Mouse (Mus musculus): ENCODE results near the gene Hoxb2.

Gene Hoxb2

DNA sequence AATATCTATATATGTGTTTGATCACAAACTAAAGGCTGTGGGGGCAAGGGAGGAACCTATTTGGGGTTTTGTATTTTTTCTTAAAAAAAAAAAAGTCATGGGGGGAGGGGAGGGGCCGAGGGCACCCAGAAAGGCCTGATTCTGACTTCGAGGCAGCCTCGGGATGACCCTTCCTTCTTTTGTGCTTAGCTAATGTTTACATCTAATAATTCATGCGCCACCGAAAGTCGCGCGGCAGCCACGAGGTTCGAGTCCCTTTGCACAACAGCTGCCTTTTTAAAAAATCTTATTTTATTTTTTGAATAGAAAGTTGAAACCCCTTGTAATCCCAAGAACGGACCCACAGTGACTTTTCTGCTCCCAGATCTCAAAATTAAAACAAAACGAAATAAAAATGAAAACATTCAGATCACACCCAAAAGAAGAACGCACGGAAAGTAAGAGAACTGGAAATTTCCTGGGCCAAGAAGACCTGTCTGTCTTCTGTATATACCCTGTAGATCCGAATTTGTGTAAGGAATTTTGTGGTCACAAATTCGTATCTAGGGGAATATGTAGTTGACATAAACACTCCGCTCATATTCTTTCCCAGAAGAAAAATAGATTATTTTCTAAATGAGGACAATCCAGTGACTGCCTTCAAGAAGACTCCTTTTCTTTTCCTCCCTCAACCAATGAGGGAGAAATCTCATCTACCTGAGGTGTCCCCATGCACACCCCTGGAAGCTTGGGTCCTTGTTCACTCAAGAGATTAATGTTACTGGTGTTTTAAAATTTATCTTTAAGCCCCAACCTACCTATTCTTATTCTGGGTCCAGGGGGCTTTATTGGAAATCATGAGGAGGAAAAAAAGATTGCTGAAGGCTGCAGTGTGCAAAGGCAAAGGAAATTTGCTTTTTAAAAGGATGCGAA is 33.4 kb upstream of the Hoxb2 start:
- DNase-seq: peak in 1 of 2 experiments; percentile 47

DNA sequence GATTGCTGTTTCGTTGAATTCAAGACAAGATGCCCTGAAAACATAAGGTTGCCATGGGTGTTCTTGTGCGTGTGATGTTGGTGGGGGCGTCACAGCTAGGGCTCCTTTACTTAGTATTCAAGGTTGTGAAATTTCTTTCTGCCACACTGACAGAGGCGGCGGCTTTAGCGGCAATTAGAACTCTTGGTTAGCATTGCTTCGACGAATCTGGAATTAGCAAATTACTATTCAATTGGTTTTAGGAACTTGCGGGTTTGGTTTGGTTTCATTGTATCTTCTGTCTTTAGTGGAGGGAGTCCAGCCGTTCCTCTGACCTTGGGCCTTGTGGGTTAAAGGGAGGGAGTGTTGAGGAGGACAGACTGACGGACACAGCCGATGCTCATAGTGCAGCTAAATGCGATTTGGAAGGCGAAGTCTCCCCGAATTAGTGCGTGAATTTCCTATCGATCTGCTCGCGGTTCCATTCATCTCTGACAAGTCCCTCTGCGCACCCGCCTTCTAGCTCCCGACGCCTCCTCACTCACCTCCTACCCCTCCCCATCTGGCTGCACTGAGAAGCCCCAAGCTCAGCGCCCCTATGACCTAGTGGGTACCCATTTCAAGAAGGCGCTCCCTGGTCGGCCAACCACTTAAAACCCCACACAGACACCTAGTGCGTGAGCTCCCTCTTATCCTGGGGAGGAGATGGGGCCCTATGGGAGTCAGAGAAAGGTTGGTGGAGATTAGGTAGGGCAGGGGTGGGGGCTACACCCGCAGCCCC is 32.5 kb upstream of the Hoxb2 start, which contains the start of gene Hoxb4:
TSS of gene Hoxb4 (plus strand) at position 660 of the 760 bp plus-strand sequence.
- DNase-seq: peak in 1 of 2 experiments; percentile 60

DNA sequence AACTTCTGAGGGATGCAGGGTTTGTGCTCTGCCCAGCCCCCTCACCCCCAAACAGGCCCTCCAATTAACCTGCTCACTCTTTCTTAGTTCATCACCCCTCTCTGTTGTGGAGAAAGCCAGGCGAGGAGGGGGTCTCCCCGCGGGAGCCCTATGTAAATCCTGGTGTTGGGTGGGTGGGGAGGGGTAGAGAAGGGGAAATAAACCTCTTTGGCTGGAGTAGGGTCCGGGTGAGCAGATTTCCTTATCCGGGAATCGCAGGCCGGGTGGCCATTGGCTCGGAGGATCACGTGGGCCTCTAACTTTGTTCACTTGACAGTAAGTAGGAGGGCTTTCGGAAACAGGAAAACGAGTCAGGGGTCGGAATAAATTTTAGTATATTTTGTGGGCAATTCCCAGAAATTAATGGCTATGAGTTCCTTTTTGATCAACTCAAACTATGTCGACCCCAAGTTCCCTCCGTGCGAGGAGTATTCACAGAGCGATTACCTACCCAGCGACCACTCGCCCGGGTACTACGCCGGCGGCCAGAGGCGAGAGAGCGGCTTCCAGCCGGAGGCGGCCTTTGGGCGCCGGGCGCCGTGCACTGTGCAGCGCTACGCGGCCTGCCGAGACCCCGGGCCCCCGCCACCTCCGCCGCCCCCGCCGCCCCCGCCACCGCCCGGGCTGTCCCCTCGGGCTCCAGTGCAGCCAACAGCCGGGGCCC is 31.8 kb upstream of the Hoxb2 start:
- DNase-seq: peak; percentile 92 to 96

DNA sequence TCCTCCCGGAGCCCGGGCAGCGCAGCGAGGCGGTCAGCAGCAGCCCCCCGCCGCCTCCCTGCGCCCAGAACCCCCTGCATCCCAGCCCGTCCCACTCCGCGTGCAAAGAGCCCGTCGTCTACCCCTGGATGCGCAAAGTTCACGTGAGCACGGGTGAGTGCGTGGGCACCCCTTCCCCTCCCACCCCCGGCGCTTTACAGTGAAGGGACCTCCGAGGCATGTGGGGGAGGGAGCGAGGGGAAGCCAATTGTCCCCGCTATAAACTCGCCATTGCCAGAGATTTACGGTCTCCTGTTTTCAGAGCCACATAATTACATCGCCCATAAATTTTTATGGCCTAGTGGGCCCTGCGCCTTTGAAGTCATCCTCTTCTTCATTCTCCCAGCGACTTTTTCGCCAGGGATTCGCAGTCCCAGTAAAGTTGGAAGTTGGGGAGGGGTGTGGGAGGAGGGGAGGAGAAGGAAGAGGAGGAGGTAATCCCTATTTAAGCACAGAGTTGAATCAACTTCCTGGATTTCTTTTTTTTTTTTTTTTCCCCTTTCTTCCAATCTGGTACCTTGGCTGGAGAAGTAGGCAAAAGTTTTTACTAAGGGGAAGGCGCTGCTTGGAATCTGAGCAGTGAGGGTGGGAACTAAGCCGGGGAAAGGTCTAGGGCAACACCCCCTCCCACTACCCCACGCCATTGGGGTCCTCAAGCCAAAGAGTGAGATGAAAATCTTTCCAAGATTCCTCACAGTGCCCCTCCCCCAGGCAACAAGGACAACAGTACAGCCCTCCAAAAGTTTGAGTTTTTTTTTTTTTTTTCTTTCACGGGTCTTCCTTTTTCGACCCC is 31.0 kb upstream of the Hoxb2 start:
- DNase-seq: peak; percentile 56 to 81

DNA sequence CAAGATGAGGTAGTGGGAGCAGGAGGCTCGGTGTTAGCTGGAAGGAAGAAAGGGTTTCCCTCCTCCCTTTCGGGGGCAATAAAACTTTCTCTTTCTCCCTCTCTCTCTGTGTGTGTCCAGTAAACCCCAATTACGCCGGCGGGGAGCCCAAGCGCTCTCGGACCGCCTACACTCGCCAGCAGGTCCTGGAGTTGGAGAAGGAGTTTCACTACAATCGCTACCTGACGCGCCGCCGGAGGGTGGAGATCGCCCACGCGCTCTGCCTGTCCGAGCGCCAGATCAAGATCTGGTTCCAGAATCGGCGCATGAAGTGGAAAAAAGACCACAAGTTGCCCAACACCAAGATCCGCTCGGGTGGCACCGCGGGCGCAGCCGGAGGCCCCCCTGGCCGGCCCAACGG is 30.4 kb upstream of the Hoxb2 start:
- peak; percentile 75 to 87 for DNase-seq

DNA sequence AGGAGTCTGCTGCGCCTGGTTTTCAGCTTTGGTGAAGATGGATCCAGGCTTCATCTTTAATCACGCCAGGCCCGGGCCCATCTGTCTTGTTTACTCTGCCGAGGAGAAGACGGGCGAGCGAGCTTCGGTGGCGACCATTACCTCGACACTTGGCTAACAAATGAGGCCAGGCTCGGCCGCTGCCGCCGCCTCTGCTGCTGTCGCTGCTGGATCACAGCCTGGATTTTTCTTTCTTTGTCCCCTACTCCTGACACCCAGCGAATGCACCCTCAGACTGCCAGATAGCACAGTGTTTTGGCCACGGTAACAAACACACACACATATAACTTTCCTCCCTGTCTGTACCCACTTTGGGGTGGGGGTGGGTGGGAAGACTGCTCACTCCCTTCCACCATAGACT is 29.6 kb upstream of the Hoxb2 start:
- peak; percentile 48 to 56 for DNase-seq

DNA sequence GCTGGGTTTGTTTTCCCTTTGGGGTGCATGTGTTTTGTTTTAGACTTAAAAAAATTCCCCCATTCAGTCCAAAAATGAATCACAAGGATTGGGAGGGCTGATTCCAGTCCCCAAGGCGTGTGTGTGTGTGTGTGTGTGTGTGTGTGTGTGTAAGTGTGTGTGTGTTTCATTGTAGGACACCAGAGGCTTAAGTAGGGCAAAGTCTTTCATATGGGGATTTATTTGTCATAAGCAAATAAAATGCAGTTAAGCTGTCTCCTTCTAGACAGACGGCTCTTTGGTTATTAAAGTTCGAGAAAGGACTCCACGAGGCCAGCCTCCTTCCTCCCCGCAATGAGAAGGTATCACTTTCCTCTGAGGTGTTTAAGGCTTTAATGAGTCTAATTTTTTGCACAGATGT is 28.5 kb upstream of the Hoxb2 start:
- no peak for DNase-seq

DNA sequence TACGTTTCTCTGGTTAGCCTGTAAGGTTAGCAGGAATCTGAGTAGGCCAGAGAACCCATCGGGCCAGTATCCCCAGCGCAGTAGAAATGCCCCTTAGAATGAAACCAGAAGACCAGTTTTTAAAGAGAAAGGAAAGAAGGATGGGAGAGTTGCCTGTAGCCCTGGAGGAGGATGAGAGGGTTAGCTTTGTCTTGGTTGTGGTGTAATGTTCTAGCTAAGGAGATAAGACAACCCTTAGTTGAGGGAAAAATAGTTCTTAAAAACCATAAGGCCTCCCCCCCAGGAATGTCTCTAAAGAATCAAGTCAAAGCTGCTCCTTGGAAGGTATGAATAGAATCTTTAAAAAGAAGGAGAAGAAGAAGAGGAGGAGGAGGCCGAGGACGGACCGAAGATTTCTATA is 27.6 kb upstream of the Hoxb2 start:
- DNase-seq: no peak

DNA sequence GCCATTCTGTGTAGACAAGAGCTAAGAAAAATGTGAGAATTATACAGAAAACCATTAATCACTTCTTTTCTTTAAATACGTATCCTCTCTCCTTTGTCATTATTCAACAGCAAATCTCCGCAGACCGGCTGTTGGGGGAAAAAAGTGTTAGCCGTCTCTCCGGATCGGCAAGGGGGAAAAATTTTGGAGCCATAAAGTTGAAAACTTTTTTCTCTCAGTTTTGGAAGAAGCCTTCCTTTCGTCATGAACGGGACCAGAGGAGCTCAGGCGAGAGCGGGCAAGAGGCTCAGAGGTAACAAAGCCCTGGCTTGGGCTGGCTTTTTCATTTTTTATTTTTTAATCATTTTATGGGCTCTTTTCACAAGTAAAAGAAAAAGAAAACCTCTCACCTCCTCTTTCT is 27.2 kb upstream of the Hoxb2 start, which contains the start of gene Hoxb3:
TSS of gene Hoxb3 (plus strand) at position 173 of the 400 bp plus-strand sequence.
- DNase-seq: no peak

DNA sequence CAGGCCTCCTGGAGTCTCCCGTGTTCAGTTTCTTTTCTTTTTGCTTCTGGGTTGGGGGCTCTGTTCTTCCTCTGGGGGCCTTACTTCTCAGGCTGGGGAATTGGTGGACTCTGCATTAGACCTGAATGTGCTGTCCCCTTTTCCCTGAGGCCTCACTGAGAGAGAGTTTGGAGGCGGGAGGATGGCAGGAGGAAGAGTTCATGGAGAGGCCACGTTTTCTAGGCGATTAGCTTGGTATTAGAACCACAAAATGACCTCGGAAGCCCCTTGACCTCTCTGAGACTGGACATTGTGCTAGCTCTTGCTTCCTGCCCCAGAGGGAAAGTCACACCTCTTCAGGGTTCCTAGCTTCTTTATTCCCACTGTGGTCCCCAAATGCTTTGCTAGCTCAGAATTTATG is 26.2 kb upstream of the Hoxb2 start:
- DNase-seq: peak in 1 of 2 experiments; percentile 51

DNA sequence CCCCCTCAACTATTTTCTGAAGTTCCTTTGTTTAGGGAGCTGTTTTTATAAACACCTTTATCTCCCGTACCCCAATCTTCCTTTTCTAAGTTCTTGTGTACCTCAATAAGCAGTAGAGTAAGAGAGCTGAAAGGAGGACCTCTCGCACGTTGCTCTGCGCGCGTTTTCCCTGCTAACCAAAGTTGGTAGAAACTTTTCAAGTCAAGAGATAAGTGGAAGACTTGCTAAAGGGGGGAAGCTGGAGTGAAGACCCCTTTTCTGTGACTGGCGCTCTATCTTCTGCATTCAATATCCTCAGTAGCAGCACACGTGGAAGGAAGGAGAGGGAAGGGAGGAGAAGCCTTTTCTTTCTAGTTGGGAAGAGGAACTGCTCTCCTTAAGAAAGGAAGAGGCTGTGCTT is 25.4 kb upstream of the Hoxb2 start:
- peak in 1 of 2 experiments; percentile 37 for DNase-seq

DNA sequence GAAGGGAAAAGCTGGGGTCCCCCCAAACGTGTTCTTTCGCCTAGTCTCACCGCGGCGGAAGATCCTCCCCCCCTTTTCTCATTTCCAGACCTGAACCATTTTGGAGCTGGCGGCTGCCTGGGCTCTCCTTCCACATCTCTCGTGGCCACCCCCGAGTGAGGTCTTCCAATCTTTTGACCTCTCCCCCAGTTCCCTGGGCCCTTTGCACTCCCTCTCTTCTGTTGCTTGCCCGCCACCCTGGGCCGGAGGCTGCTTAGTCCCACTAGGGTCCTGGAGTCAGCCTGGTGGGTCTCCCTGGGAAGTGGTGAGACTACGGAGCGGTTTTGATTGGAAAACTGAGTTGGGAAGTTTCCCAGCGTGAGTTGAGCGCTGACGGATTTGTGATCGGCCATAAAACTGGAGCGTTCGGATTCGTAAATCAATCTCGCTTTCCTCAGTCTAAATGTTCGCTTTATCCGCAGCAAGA is 24.5 kb upstream of the Hoxb2 start:
- peak in 1 of 2 experiments; percentile 41 for DNase-seq

DNA sequence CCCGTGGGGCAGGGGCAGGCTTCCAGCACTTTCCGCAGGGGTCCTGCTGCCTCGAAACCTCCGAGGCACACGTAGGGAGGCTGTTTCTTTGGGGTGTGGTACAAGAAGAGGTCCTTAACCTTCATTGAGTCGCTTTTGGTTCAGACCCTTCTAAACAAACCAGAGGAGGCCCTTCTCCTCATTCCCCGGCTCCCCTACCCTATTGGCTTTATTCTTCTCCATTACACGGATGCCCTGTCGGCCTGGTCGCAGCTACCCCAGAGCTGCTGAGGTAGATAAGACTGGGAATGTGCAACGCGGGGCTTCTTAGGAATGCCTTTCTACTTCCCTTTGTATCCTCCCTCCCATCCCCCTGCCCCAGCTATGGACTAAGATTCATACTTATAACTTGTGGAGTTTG is 23.6 kb upstream of the Hoxb2 start:
- peak in 1 of 2 experiments; percentile 30 for DNase-seq

DNA sequence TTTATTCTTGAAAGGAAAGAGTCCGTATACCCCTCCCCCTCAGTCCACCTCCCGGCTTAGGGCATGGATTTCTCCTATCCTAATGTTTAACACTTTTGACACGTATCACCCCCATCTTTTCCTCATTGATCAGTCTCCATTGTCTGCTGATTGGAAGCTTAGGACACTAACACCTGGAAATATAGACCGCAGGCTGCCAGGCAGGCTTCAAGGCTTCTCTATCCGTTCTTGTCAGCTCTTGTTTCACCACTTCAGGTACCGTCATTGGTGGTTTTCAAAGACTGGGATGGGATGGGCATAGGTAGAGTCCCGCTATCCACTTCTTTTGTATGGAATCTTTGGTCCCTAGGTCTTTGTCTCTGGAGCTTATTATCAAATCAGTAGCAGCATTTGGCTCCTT is 23.2 kb upstream of the Hoxb2 start:
- no peak for DNase-seq

DNA sequence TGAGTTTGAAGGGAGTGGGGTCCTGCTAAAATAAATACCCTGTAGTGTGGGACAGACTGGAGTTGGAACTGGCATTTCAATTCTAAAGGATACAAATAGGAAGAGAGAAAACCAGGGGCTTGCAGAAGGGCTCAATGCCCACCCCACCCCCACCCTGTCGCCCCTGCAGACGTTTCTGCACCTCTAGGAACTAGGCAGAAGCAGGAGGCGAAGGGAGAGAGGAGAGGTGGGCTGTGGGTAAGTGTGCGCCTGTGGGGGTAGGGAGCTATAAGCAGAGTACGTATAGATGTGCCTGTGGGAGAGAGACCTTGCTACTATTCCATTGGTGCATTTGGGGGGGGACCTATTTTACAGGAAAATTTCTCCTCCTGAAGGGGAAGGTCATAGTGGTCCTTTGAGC is 22.6 kb upstream of the Hoxb2 start:
- no peak for DNase-seq

DNA sequence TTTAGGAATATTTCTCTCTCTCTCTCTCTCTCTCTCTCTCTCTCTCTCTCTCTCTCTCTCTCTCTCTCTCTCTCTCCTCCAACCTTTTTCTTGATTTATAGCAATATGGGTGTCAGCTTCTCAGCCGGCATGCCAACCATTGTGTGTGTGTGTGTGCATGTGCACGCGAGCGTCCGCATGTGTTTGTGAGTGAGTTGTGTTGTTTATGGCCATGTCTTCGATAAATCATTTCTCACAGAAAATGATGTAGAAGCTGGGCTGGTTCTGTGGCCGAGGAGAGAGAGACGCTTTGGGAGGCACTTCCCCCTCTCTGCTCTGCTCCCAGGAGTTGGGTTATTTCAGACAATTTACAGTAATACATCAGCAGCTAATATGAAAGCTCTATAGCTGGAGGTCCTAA is 21.7 kb upstream of the Hoxb2 start:
- no peak for DNase-seq

DNA sequence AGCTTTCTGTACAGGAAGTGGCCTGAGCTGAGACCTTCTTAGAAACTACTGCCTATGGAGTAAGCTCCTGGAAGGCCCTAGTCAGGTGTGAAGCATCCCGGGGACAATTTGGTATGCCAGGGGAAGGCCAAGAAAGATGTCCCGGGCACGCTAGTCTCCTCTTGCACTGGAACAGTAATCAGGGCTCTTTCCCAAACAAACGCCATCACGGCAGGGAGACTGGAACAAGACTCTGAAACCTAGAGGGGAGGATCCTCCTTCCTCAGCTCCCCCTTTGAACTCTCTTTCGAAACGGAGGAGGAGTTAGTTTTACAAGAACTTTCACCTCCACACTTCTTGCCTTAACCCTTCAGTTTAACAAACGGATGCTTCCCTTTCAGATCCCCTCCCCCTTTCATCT is 18.2 kb upstream of the Hoxb2 start:
- peak in 1 of 2 experiments; percentile 41 for DNase-seq

DNA sequence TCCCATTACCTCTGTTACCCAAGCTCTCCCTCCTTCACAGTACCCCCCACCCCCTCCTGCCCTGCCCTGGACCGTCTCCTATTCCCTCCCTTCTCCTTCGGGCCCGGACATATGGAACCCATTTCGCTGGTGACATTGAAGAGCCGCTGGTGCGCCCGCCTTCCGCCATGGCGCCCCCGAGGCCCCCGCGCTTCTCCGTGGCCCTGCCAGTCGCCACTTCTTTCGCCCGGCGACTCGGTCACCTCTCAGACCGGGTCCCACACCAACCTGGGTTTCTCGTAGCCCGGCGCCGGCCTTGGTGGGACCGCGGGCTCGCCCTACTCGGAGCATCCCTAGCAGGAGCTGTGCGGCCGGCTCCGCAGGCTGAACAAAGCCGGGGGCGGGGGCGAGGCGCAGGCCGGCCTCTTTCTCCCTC is 17.7 kb upstream of the Hoxb2 start:
- DNase-seq: peak in 1 of 2 experiments; percentile 43

DNA sequence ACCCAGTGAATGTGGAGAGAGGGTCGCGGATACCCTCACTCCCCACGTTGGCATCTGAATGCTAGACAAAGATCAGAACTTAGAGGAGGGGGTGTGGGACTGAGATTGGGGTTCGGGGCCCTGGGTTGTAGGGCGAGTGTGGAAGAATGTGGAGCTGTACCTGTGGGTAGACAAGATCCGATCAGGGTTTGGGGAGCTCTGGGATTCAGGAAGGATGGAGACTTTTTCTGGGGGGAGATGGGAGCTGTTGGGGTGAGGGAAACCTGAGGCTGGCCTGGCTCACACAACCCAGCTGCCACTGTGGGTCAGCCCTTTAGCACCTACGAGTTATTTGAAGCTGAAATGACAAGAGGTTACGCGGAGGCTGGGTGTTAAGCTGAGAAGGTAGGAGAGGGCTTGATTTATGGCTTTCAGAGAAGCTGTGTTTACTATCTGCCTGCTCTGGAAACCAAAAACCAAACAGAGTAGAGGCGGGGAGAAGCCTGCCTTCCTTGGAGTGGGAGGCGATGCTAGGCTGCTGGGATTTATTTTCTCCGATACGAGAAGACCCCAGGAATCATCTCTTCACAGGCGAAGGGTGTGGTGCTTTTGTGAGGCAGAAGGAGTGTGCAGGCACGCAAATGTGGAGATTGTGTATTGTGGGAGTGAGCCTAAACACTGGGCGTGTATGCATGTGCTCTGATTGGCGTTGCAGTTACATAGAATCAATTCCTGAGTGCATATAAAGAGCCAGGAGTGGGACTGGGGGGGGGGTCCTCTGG is 16.9 kb upstream of the Hoxb2 start:
- DNase-seq: peak in 1 of 2 experiments; percentile 32

DNA sequence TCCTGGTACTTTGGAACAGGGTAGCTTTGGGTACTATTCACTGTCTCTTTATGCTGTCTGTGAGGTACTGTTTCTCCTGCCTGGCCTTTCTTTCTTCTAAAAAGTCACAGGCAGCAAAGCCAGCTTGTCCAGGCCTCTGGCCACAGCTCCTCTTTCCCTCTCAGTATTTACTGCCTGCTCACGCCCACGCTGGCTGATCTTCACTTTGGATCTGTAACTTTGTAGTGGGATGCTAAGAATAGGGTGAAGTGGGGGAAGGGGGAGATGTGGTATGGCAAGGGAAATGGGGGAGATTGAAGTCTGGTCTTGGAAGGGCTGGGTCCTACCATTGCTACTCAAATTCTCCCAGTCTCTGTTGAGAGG is 16.3 kb upstream of the Hoxb2 start:
- no peak for DNase-seq

DNA sequence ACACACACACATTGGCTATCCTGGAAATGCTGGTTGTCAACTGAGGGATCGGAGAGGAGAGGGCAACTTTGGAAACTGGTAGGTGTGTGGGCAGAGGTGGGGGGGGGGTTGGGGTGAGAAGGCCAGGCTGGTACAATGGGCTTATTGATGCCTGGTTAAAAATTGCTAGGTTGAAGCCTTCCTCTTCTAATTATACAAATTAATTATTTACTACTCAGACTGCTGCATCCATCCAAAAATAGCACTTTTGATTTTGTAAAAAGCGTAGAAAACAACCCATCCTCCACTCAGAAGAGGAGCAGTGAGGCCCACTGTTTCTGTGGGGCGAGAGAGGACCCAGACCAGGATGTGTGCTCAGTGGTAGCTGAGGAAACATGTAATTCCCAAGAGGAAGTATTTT is 15.3 kb upstream of the Hoxb2 start:
- no peak for DNase-seq

Measured in kidney, postnatal 25 days (tissue).